Mouse (Mus musculus) cortical plate, adult 2 months (tissue): Measurements from ENCODE around the gene Slc37a2.

Experiments used
- CTCF ChIP-seq: fragments of 200-500 bp; IDR thresholded peaks from 2 replicates; pipeline ENCODE4 v1.5.1; 2011; ENCODE audit warnings: mild to moderate bottlenecking, control low read depth, low read length; ENCODE audit not compliant: insufficient read depth; ENCODE audit errors: extremely low read depth
- POLR2A ChIP-seq: fragments of 200-500 bp; IDR thresholded peaks from 2 replicates; pipeline ENCODE4 v1.6.1; 2011; ENCODE audit warnings: mild to moderate bottlenecking, low read length, control low read depth; ENCODE audit not compliant: insufficient read depth; ENCODE audit errors: extremely low read depth

DNA sequence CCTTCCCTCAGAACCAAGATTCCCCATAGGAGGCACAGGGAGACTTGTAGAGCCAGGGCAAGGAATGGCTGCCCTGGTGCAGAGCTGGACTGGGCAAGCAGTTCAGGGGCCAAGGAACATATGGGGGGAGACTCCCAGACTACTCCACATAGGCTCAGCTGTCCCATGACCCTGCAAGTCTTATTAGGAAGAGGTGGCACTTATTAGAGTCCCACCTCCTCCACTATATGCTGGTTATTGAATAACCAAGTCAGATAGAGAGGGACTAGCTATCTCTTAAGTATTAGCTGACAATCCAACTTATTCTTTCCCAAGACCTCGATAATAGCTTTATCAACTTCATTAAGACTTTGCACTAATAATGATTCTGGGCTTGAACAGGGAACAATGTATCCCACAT is 9.7 kb downstream of the Slc37a2 start:
- TF ChIP-seq CTCF (no peak), POLR2A (no peak)
